Mouse (Mus musculus) c-Kit-positive CD71-positive TER-119-negative erythroid progenitor cells, embryonic 14.5 days (primary cell): ENCODE results near the gene Cela1.

ENCODE experiments used
- DNase-seq: peaks from one replicate; pipeline ENCODE4 v3.0.0-alpha.2; 2013; ENCODE audit warnings: low read depth

The Cela1 gene

DNA sequence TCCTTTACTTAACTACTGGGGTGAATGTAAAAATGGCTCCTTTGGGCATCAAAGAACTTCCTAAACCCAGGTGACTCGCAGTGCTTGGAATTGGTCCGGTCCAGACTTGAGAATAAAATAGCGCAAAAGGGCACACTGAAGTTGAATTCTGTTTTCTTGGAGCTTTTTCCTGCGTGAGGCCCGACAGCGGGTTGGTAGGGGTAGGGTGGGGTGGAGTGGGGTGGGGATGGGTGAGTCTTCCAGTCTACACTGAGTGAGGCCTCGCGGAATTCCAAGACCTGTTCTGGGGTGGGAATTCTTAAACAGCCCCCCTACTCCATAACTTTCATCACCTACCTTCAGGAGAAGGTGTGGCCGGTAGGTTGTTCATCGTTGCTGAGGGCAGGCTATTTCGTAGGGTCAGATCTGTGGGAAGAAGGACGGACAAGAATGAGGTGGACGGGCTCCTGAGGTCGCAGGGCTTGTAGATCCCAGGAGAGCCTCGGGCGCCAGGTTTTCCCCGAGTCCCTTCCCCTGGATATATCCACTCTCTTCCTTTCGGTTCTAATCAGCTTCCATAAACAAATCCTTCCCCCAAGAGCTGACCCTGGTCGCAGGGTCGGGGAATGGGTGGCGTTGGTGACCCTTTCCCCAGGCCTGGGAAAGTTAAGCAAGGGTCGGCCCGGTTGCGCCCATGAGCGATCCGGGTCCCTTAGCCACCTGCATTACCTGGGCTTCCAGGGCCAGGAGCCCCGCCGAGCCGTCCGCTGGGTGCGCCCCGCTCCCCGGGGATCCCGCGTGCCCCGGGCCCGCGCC lies 51.7 kb downstream of the Cela1 start:
- DNase-seq = no peak

DNA sequence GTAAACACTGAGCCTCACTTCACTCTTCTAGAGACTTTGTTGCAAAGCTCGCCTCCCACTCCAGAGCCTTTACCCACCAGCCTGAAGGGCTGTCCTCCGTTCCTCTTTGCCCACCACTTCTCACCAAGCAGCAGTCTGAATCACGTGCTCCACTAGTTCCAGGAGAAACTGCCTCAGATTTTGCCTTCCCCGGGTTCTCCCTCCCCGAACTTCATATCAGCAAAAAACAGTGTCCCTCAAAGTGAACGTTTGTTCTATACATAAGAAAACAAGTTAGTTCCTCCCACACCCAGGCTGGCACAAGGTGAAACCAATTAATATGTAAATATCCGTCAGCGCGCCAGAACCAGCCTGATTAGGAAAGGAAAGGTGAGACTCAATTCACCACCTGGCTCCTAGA lies 52.5 kb downstream of the Cela1 start:
- DNase-seq = no peak

DNA sequence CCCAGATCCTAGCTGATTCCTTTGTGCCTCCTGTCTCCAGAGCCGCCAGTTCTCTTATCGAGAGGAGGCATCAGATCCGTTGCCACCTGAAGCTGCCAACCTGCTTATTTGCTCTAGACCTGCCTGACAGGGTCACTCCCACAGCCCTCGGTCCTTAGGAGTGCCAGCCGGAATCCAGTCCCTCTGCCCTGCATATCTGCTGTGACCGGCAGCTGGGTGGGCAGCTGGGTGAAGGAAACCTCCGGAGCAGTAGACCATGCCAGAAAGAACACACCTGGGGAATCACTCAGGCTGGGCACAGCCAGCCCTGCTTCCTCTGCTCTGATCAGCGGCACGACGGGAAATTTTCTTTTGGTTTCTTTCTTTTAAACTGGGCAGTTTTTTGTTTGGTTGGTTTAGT lies 54.4 kb downstream of the Cela1 start:
- DNase-seq = no peak

DNA sequence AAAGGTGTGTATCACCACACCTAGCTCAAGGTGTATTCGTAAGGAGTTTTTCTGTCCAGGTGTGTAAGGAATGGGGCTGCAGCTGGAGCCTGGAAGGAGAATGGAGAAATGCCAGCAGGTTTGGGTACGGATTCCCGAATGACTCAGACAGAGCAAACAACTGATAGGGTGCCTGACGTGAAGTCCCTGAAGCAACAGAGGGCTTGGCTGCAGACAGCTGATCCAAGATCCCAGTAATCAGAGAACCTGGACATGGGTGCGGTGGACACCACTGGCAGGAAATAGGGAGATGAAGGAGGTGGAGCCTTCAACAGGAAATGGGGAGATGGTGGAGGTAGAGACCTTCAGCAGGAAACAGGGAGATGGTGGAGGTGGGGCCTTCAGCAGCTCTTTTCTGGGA lies 55.4 kb downstream of the Cela1 start:
- no peak for DNase-seq

DNA sequence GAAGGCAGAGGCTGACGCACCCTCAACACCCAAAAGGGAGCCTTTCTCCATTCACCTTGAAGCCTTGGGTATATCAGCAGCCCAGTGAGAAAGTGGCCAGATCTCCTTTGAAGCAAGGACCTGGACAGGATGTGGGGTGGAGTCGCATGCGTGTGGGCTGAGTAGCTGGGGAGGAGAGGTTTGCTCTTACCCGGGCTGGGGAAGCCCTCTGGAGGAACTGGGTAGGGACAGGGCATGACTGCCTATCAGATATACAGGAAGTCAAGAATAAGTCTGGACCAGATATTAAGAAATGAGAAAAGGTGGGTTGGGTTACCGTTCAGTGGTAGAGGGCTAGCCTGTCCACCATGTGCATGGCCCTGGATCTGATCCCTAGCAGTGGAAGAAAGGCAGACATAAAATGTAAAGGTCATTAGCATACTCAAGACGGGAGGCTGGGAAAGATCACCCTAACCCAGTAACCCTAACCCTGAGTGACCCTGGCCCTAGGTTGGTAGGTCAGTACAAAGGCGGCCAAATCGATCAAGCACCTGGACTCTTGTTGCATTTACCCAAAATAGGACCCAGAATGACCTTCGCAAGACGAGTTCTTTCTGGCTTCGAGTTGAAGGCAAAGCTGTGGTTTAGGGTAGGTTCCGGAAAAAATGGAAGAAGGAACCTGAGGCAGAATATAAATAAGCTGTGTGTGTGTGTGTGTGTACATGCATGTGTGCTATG lies 56.1 kb downstream of the Cela1 start:
- DNase-seq = no peak

DNA sequence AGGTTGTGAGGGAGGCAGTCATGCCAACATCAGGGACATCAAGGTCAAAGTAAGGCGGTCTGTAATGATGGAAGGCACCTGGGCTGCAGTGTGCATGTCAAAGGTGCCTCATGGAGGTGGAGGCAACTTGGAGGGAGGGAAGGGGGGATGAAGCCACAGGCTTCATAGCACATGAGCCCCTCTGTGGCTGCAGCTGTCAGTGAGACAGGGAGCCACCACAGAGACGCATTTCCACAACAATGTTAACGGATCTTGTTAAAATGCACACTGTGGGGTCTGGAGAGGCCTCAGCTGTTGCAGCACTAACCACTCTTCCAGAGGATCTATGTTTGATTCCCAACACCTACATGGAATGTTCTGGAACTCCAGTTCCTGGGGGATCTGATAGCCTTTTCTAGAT lies 57.6 kb downstream of the Cela1 start:
- DNase-seq = no peak

DNA sequence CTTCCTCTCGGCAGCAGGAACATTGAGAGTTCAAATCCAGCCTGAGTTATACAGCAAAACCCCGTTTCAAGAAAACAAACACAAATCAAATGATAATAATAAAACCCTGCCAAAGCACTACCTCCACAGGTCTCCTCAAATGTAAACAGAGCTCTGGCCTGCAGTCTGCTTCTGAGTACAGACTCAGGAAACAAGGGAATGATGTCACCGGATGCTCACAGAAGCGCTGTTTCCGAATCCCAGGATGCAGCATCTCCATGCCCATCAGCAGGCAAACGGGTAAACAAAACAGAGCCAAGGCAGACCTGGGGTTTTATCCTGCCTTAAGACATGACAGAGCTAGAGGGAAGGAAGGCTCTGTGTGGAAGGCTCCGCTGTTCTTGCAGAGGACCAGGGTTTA lies 58.9 kb downstream of the Cela1 start:
- no peak for DNase-seq

DNA sequence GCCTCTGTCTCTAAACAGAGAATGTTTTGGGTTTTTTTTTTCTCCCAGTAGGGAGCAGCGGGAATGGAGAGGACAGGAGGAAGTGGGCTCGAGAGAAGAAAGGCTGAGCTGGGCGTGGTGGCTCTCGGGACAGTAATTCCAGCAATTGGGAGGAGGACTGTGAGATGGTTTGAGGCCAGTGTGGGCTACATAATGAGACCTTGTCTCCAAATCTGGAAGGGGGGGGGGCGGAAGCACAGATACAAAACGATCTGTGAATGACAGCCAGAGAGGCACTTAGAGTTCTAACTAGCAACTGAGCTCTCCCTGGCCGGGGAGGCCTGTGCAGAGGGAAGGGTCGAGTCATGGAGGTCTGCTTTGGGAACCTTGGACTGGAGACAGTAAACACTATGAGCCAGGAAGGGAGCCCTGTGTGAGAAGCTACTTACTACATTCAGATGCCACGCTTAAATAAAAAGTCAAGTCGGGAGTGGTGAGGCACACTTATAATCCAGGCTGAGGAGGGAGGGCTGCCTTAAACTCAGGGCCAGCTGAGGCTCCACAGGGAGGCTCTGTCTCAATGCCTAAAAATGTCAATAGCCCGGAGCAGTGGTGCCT lies 59.8 kb downstream of the Cela1 start:
- no peak for DNase-seq

DNA sequence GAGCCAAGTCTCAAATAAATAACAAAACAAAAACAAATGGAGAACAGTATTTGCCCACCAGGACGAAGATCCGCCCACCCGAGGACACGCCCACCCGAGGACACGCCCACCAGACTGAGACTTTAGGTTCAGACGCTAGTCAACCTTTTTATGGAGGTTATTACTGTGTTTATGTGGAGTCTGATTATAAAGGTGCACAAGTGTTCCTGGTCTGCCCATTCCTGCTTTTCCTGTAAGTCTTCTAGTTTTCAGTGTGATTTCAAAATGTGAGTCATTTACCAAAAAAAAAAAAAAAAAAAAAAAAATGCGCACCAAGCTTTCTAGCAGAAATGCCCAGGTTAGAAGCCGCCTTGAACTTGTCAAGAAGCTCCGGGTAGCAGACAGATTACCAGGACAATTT lies 60.4 kb downstream of the Cela1 start:
- DNase-seq = no peak

DNA sequence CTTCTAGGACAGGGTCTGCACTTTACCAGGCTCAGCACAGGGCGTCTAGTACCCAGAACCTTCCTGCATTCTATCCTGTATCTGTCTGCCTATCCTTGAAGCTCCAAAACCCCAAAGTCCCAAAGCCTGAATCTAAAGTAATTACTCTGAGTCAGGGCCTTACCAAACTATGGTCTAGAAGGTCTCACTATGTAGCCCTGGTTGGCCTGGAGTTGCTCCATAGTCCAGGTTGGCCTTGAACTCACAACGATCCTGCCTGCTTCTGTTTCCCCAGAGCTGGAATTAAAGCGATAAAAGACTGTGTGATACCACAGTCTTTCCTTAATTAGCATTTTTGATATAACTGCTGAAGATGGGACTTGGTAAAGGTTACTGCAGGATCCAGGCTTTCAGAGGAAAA lies 63.3 kb downstream of the Cela1 start:
- no peak for DNase-seq
